Mouse (Mus musculus) testis, adult 2 months (tissue): ENCODE measurements around the gene Ust. TPM values are rescaled to one million over a fixed set of nuclear protein-coding genes. Genes with fewer than 3 reads are reported as not detected.

Experiments
- H3K27ac ChIP-seq: fragments of 200-500 bp; 2 replicates; pipeline ENCODE4 v1.5.1; 2012; ENCODE audit warnings: low read depth, low read length; ENCODE audit not compliant: control insufficient read depth, insufficient read depth
- H3K27me3 ChIP-seq: fragments of 200-500 bp; 2 replicates; pipeline ENCODE4 v1.6.1; 2012; ENCODE audit warnings: mild to moderate bottlenecking, low read length, moderate library complexity; ENCODE audit not compliant: control insufficient read depth, insufficient read depth
- H3K36me3 ChIP-seq: fragments of 200-500 bp; 2 replicates; pipeline ENCODE4 v1.6.1; 2012; ENCODE audit warnings: mild to moderate bottlenecking, low read length; ENCODE audit not compliant: control insufficient read depth, insufficient read depth
- H3K4me1 ChIP-seq: fragments of 200-500 bp; 2 replicates; pipeline ENCODE4 v1.6.1; 2012; ENCODE audit warnings: low read length; ENCODE audit not compliant: control insufficient read depth, insufficient read depth
- H3K4me3 ChIP-seq: fragments of 200-500 bp; 2 replicates; pipeline ENCODE4 v1.5.1; 2012; ENCODE audit warnings: low read depth, mild to moderate bottlenecking, low read length, moderate library complexity, mixed read lengths; ENCODE audit not compliant: control insufficient read depth
- CTCF ChIP-seq: fragments of 200-500 bp; IDR thresholded peaks from 2 replicates; pipeline ENCODE4 v1.5.1; 2012; ENCODE audit warnings: low read depth, mild to moderate bottlenecking, inconsistent platforms, low read length, moderate library complexity; ENCODE audit not compliant: control insufficient read depth, insufficient read depth, insufficient replicate concordance
- POLR2A ChIP-seq: fragments of 200-500 bp; IDR thresholded peaks from 2 replicates; pipeline ENCODE4 v1.6.1; 2012; ENCODE audit warnings: low read depth, mild to moderate bottlenecking, inconsistent platforms, low read length, moderate library complexity; ENCODE audit not compliant: control insufficient read depth
- polyA plus RNA-seq: library from polyadenylated mRNA; depleted of rRNA; stranded (reverse); fragments of >200 nt; gene quantifications from 2 replicates; pipeline ENCODE4 v1.2.3, GENCODE M21; 2012

Ust gene
- polyA plus RNA-seq, 1 experiment = 1.1 TPM

- no peak overlapping the region for H3K4me3 ChIP-seq
- no peaks in the 10 kb centered on the region for H3K27me3 ChIP-seq
- TF ChIP-seq POLR2A (no peak), CTCF (no peak)
- H3K27ac ChIP-seq = no peak overlapping the region
- peaks cover 9% of the 10 kb centered on the region for H3K4me1 ChIP-seq
- H3K36me3 ChIP-seq = no peaks in the 10 kb centered on the region
These were observed 1.6 kb downstream of the Ust start for GRCm38 (mm10) chr10:8516916-8517524.

GRCm38 (mm10) chr10:8513690-8514089 is 4.9 kb downstream of the Ust start:
- Histone ChIP-seq H3K4me1 (peaks cover 7% of the 10 kb centered on the region), H3K27ac (no peak overlapping the region), H3K36me3 (no peaks in the 10 kb centered on the region), H3K27me3 (no peaks in the 10 kb centered on the region), H3K4me3 (no peak overlapping the region)
- TF ChIP-seq CTCF (no peak), POLR2A (no peak)

GRCm38 (mm10) chr10:8512222-8512621 is 6.4 kb downstream of the Ust start:
- Histone ChIP-seq H3K36me3 (no peaks in the 10 kb centered on the region), H3K27ac (no peak overlapping the region), H3K4me3 (no peak overlapping the region), H3K4me1 (no peaks in the 10 kb centered on the region), H3K27me3 (no peaks in the 10 kb centered on the region)
- no peak for TF ChIP-seq POLR2A
- no peak for TF ChIP-seq CTCF

- no peak overlapping the region for H3K27ac ChIP-seq
- TF ChIP-seq CTCF (no peak), POLR2A (no peak)
- H3K27me3 ChIP-seq = no peaks in the 10 kb centered on the region
- H3K36me3 ChIP-seq = no peaks in the 10 kb centered on the region
- H3K4me3 ChIP-seq = no peak overlapping the region
- H3K4me1 ChIP-seq = no peaks in the 10 kb centered on the region
These were observed 6.9 kb downstream of the Ust start for GRCm38 (mm10) chr10:8511760-8512159.

DNA sequence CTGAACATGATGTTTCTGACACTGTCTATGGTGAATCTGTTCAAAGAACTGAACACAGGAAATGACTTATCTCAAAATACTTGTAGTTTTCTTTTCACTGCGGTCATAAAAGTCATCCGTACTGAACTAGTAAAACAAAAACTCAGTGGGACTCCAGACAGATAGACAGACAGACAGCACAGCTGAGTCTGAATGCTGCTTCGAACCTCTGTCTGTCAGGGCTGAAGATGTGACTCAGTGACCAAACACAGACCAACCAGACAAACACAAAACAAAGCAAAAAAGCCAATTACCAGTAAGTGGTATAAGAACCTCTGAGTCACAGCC is 12.4 kb downstream of the Ust start:
- Histone ChIP-seq H3K4me3 (no peak overlapping the region), H3K27ac (no peak overlapping the region), H3K4me1 (no peaks in the 10 kb centered on the region), H3K36me3 (no peaks in the 10 kb centered on the region), H3K27me3 (no peaks in the 10 kb centered on the region)
- no peak for TF ChIP-seq CTCF
- TF ChIP-seq POLR2A = no peak

DNA sequence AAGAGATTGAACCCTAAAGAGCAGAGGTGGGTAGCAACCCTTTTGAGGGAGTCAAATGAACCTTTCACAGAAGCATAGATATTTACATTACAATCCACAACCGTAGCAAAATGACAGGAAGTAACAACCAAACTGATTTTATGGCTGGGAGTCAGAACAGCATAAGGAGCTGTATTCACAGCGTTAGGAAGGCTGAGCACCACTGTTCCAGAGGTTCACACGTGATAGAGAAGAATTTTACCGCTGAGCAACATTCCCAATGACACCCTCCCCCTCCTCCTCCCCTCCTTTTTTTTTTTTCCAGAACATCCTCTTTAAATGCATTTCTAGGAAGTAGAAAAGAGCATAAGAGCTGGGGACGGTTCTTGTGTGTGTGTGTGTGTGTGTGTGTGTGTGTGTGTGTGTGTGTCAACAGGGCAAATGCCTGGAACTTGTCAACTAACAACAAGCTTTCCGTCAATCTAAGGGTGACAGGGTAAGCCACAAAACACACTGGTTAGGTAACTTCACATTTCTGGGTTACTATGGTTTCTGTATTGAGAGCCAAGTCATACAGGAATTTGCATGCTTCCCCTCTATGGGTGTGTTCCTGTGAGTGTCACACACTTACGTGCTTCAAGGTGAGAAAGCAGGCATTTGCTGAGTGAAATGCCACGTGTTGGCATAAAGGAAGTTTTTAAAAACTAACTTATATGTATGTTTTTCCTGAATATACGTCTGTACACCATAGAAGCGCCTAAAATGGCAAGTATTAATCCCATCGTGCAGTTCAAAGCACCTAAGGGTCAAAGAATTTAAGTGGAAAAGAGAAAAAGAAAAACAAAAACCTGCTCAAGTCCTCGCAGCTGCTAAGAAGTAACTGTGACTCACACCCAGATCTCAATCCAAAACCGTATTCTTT is 13.0 kb downstream of the Ust start:
- H3K36me3 ChIP-seq = no peaks in the 10 kb centered on the region
- no peak overlapping the region for H3K4me3 ChIP-seq
- TF ChIP-seq CTCF (no peak), POLR2A (no peak)
- H3K27me3 ChIP-seq = no peaks in the 10 kb centered on the region
- H3K27ac ChIP-seq = 0 out of 2 replicates have a peak overlapping the region, but pooled peaks have one; percentile 34
- H3K4me1 ChIP-seq = no peaks in the 10 kb centered on the region

- Histone ChIP-seq H3K27me3 (no peaks in the 10 kb centered on the region), H3K27ac (peak overlapping the region; percentile 33; the same call in 1 of the 2 replicates), H3K36me3 (no peaks in the 10 kb centered on the region), H3K4me1 (no peaks in the 10 kb centered on the region), H3K4me3 (no peak overlapping the region)
- TF ChIP-seq CTCF (no peak), POLR2A (no peak)
These were observed 13.8 kb downstream of the Ust start for GRCm38 (mm10) chr10:8504832-8505231.
